Mouse (Mus musculus): ENCODE results near the gene Fam20a.

Fam20a gene

GRCm38 (mm10) chr11:109689539-109689938 is 32.5 kb downstream of the Fam20a start:
- ATAC-seq (ENCODE audit: insufficient number of reproducible peaks, low FRiP score, low TSS enrichment) = no peak

- no peak for ATAC-seq (ENCODE audit: insufficient number of reproducible peaks, low FRiP score, low TSS enrichment)
Observed at GRCm38 (mm10) chr11:109682221-109682620, 39.9 kb downstream of the Fam20a start.

GRCm38 (mm10) chr11:109681556-109681955 is 40.5 kb downstream of the Fam20a start:
- no peak for ATAC-seq (ENCODE audit: insufficient number of reproducible peaks, low FRiP score, low TSS enrichment)

GRCm38 (mm10) chr11:109680934-109681333 is 41.1 kb downstream of the Fam20a start:
- no peak for ATAC-seq (ENCODE audit: insufficient number of reproducible peaks, low FRiP score, low TSS enrichment)

- no peak for ATAC-seq (ENCODE audit: insufficient number of reproducible peaks, low FRiP score, low TSS enrichment)
Observed at GRCm38 (mm10) chr11:109678291-109678690, 43.8 kb downstream of the Fam20a start.

- ATAC-seq (ENCODE audit: insufficient number of reproducible peaks, low FRiP score, low TSS enrichment) = no peak
Observed at GRCm38 (mm10) chr11:109676621-109677373, 45.3 kb downstream of the Fam20a start.

- no peak for ATAC-seq (ENCODE audit: insufficient number of reproducible peaks, low FRiP score, low TSS enrichment)
Observed at GRCm38 (mm10) chr11:109675771-109676170, 46.3 kb downstream of the Fam20a start.

- ATAC-seq (ENCODE audit: insufficient number of reproducible peaks, low FRiP score, low TSS enrichment) = no peak
Observed at GRCm38 (mm10) chr11:109675208-109675607, 46.9 kb downstream of the Fam20a start.

- ATAC-seq (ENCODE audit: insufficient number of reproducible peaks, low FRiP score, low TSS enrichment) = no peak
Observed at GRCm38 (mm10) chr11:109674542-109674941, 47.5 kb downstream of the Fam20a start.

- ATAC-seq (ENCODE audit: insufficient number of reproducible peaks, low FRiP score, low TSS enrichment) = no peak
Observed at GRCm38 (mm10) chr11:109673741-109674140, 48.3 kb downstream of the Fam20a start.

- ATAC-seq (ENCODE audit: insufficient number of reproducible peaks, low FRiP score, low TSS enrichment) = no peak
Observed at GRCm38 (mm10) chr11:109672881-109673739, 49.0 kb downstream of the Fam20a start.

- ATAC-seq (ENCODE audit: insufficient number of reproducible peaks, low FRiP score, low TSS enrichment) = no peak
Observed at GRCm38 (mm10) chr11:109672396-109672795, 49.7 kb downstream of the Fam20a start.

GRCm38 (mm10) chr11:109672021-109672324 is 50.1 kb downstream of the Fam20a start:
- no peak for ATAC-seq (ENCODE audit: insufficient number of reproducible peaks, low FRiP score, low TSS enrichment)

- no peak for ATAC-seq (ENCODE audit: insufficient number of reproducible peaks, low FRiP score, low TSS enrichment)
Observed at GRCm38 (mm10) chr11:109671136-109672020, 50.7 kb downstream of the Fam20a start.

GRCm38 (mm10) chr11:109670026-109670916 is 51.8 kb downstream of the Fam20a start:
- no peak for ATAC-seq (ENCODE audit: insufficient number of reproducible peaks, low FRiP score, low TSS enrichment)

GRCm38 (mm10) chr11:109669149-109669708 is 52.9 kb downstream of the Fam20a start:
- ATAC-seq (ENCODE audit: insufficient number of reproducible peaks, low FRiP score, low TSS enrichment) = no peak

- ATAC-seq (ENCODE audit: insufficient number of reproducible peaks, low FRiP score, low TSS enrichment) = no peak
Observed at GRCm38 (mm10) chr11:109668115-109668725, 53.9 kb downstream of the Fam20a start.

- no peak for ATAC-seq (ENCODE audit: insufficient number of reproducible peaks, low FRiP score, low TSS enrichment)
Observed at GRCm38 (mm10) chr11:109667371-109667770, 54.7 kb downstream of the Fam20a start.

- no peak for ATAC-seq (ENCODE audit: insufficient number of reproducible peaks, low FRiP score, low TSS enrichment)
Observed at GRCm38 (mm10) chr11:109666411-109666810, 55.7 kb downstream of the Fam20a start.
